Mouse (Mus musculus) heart, embryonic 10.5 days (tissue): ENCODE data around the gene Armc12. TPM values are rescaled to one million over a fixed set of nuclear protein-coding genes. Genes with fewer than 3 reads are reported as not detected.
A peak's percentile ranks its signal among the peaks of the same experiment; 100 is the strongest.

Experiments
- DNase-seq: peaks from one replicate; pipeline ENCODE4 v3.0.0-alpha.2; 2017; ENCODE audit warnings: low spot score
- H3K27ac ChIP-seq: fragments of 300-500 bp; sonication (generic); 2 replicates; pipeline ENCODE4 v1.5.1; 2016; ENCODE audit warnings: mild to moderate bottlenecking
- H3K27me3 ChIP-seq: fragments of 300-500 bp; sonication (generic); 2 replicates; pipeline ENCODE4 v1.6.1; 2016; ENCODE audit warnings: mild to moderate bottlenecking; ENCODE audit not compliant: poor library complexity, insufficient read depth, severe bottlenecking
- H3K36me3 ChIP-seq: fragments of 300-500 bp; sonication (generic); 2 replicates; pipeline ENCODE4 v1.6.1; 2016; ENCODE audit warnings: mild to moderate bottlenecking, moderate library complexity
- H3K4me1 ChIP-seq: fragments of 300-500 bp; sonication (generic); 2 replicates; pipeline ENCODE4 v1.6.1; 2016; ENCODE audit warnings: mild to moderate bottlenecking
- H3K4me3 ChIP-seq: fragments of 300-500 bp; sonication (generic); 2 replicates; pipeline ENCODE4 v1.5.1; 2016; ENCODE audit warnings: mild to moderate bottlenecking, moderate library complexity
- H3K9me3 ChIP-seq: fragments of 300-500 bp; sonication (generic); 2 replicates; pipeline ENCODE4 v1.6.1; 2016; ENCODE audit warnings: mild to moderate bottlenecking, moderate library complexity
- WGBS: fragments of 180-500 bp; shearing (Covaris S2); methylation state at CpG from one replicate; pipeline ENCODE4 v1.1.7; 2016; 5-methylcytosine and 5-hydroxymethylcytosine counted together
- polyA plus RNA-seq: library from polyadenylated mRNA; unstranded; fragments of >200 nt; fragmentation: Nextera tagmentation; extraction: Ambion mirVana; gene quantifications from 2 replicates; pipeline ENCODE4 v1.2.1, GENCODE M21; 2016

The Armc12 gene
- 0.10 TPM in 1 of 2 replicates, not detected in the other for polyA plus RNA-seq

GRCm38 (mm10) chr17:28530506-28530905, at the start of gene Armc12:
Gene Armc12 (plus strand): TSS chr17:28530806.
- peaks cover 34% of the 10 kb centered on the region for H3K27me3 ChIP-seq
- H3K4me3 ChIP-seq = peak within 1 kb of the TSS; percentile 37; the same call in 1 of the 2 replicates
- peaks cover 14% of the 10 kb centered on the region for H3K4me1 ChIP-seq
- no peak within 1 kb of the TSS for H3K27ac ChIP-seq
- no peaks in the 10 kb centered on the region for H3K9me3 ChIP-seq
- no peak for DNase-seq
- no peaks in the 10 kb centered on the region for H3K36me3 ChIP-seq
- 88% methylated on average over 6 of the region's 6 CpGs for whole genome bisulfite sequencing

- WGBS = 8% methylated on average over 30 of the region's 30 CpGs
- no peaks in the 10 kb centered on the region for H3K27me3 ChIP-seq
- H3K4me1 ChIP-seq = peaks cover 11% of the 10 kb centered on the region
- H3K9me3 ChIP-seq = no peaks in the 10 kb centered on the region
- H3K4me3 ChIP-seq = peak overlapping the region; percentile 97
- no peak for DNase-seq
- H3K36me3 ChIP-seq = 0 out of 2 replicates have a peak, but pooled peaks cover 5% of the 10 kb centered on the region
- H3K27ac ChIP-seq = peak overlapping the region; percentile 94
Observed at GRCm38 (mm10) chr17:28484704-28485445, 45.7 kb upstream of the Armc12 start.

- 0 out of 2 replicates have a peak, but pooled peaks cover 3% of the 10 kb centered on the region for H3K36me3 ChIP-seq
- peak overlapping the region; percentile 97 for H3K4me3 ChIP-seq
- no peaks in the 10 kb centered on the region for H3K27me3 ChIP-seq
- peak overlapping the region; percentile 94 for H3K27ac ChIP-seq
- peaks cover 11% of the 10 kb centered on the region for H3K4me1 ChIP-seq
- no peak for DNase-seq
- H3K9me3 ChIP-seq = no peaks in the 10 kb centered on the region
- WGBS = under 1% methylated on average over 77 of the region's 77 CpGs
Observed at GRCm38 (mm10) chr17:28485446-28485948, 45.1 kb upstream of the Armc12 start.

- 1% methylated on average over 58 of the region's 58 CpGs for WGBS
- peaks cover 11% of the 10 kb centered on the region for H3K4me1 ChIP-seq
- no peaks in the 10 kb centered on the region for H3K9me3 ChIP-seq
- peak overlapping the region; percentile 97 for H3K4me3 ChIP-seq
- H3K27ac ChIP-seq = peak overlapping the region; percentile 94
- no peaks in the 10 kb centered on the region for H3K36me3 ChIP-seq
- no peaks in the 10 kb centered on the region for H3K27me3 ChIP-seq
- peak; percentile 99 for DNase-seq
Observed at GRCm38 (mm10) chr17:28485977-28486400, 44.6 kb upstream of the Armc12 start.

- Histone ChIP-seq H3K9me3 (no peaks in the 10 kb centered on the region), H3K36me3 (no peaks in the 10 kb centered on the region), H3K4me3 (peak overlapping the region; percentile 97), H3K4me1 (peaks cover 11% of the 10 kb centered on the region), H3K27ac (peak overlapping the region; percentile 94; the same call in 1 of the 2 replicates), H3K27me3 (no peaks in the 10 kb centered on the region)
- 78% methylated on average over 6 of the region's 6 CpGs for WGBS
- no peak for DNase-seq
Observed at GRCm38 (mm10) chr17:28486720-28487119, 43.9 kb upstream of the Armc12 start.

GRCm38 (mm10) chr17:28487584-28488257, 42.9 kb upstream of the Armc12 start:
- no peak overlapping the region for H3K27ac ChIP-seq
- H3K27me3 ChIP-seq = no peaks in the 10 kb centered on the region
- H3K4me3 ChIP-seq = no peak overlapping the region
- H3K4me1 ChIP-seq = peaks cover 11% of the 10 kb centered on the region
- 89% methylated on average over 18 of the region's 18 CpGs for WGBS
- no peak for DNase-seq
- no peaks in the 10 kb centered on the region for H3K9me3 ChIP-seq
- H3K36me3 ChIP-seq = no peaks in the 10 kb centered on the region

GRCm38 (mm10) chr17:28488258-28489013, 42.2 kb upstream of the Armc12 start:
- 66% methylated on average over 7 of the region's 7 CpGs for WGBS
- peaks cover 11% of the 10 kb centered on the region for H3K4me1 ChIP-seq
- H3K36me3 ChIP-seq = no peaks in the 10 kb centered on the region
- H3K4me3 ChIP-seq = no peak overlapping the region
- DNase-seq = no peak
- no peaks in the 10 kb centered on the region for H3K9me3 ChIP-seq
- H3K27me3 ChIP-seq = no peaks in the 10 kb centered on the region
- H3K27ac ChIP-seq = no peak overlapping the region

GRCm38 (mm10) chr17:28491035-28491770, 39.4 kb upstream of the Armc12 start:
- WGBS = 83% methylated on average over 14 of the region's 14 CpGs

GRCm38 (mm10) chr17:28495832-28496231, 34.8 kb upstream of the Armc12 start:
- Histone ChIP-seq H3K9me3 (peaks cover 4% of the 10 kb centered on the region), H3K4me3 (no peak overlapping the region), H3K27ac (no peak overlapping the region), H3K27me3 (no peaks in the 10 kb centered on the region), H3K4me1 (no peaks in the 10 kb centered on the region), H3K36me3 (no peaks in the 10 kb centered on the region)
- WGBS = 91% methylated on average over 8 of the region's 8 CpGs
- DNase-seq = no peak

More at GRCm38 (mm10) chr17:28491035-28491770, 39.4 kb upstream of the Armc12 start:
- Histone ChIP-seq H3K27ac (no peak overlapping the region), H3K27me3 (no peaks in the 10 kb centered on the region), H3K9me3 (no peaks in the 10 kb centered on the region), H3K36me3 (no peaks in the 10 kb centered on the region), H3K4me1 (peaks cover 4% of the 10 kb centered on the region), H3K4me3 (no peak overlapping the region)
- DNase-seq = peak; percentile 56

- Histone ChIP-seq H3K27ac (no peak overlapping the region), H3K27me3 (no peaks in the 10 kb centered on the region), H3K9me3 (peaks cover 4% of the 10 kb centered on the region), H3K4me3 (no peak overlapping the region), H3K4me1 (no peaks in the 10 kb centered on the region), H3K36me3 (no peaks in the 10 kb centered on the region)
- no peak for DNase-seq
- WGBS = 50% methylated on average over 2 of the region's 2 CpGs
Observed at GRCm38 (mm10) chr17:28499190-28499589, 31.4 kb upstream of the Armc12 start.

GRCm38 (mm10) chr17:28500465-28500864, 30.1 kb upstream of the Armc12 start:
- H3K27ac ChIP-seq = no peak overlapping the region
- WGBS = 73% methylated on average over 3 of the region's 3 CpGs
- H3K4me3 ChIP-seq = no peak overlapping the region
- H3K27me3 ChIP-seq = no peaks in the 10 kb centered on the region
- H3K9me3 ChIP-seq = peaks cover 4% of the 10 kb centered on the region
- DNase-seq = no peak
- no peaks in the 10 kb centered on the region for H3K36me3 ChIP-seq
- H3K4me1 ChIP-seq = no peaks in the 10 kb centered on the region

- no peaks in the 10 kb centered on the region for H3K36me3 ChIP-seq
- H3K9me3 ChIP-seq = no peaks in the 10 kb centered on the region; the same call in 1 of the 2 replicates
- 45% methylated on average over 7 of the region's 7 CpGs for WGBS
- no peaks in the 10 kb centered on the region for H3K27me3 ChIP-seq
- H3K4me1 ChIP-seq = peaks cover 10% of the 10 kb centered on the region
- no peak overlapping the region for H3K4me3 ChIP-seq
- DNase-seq = no peak
- no peak overlapping the region for H3K27ac ChIP-seq
Observed at GRCm38 (mm10) chr17:28502196-28502821, 28.3 kb upstream of the Armc12 start.
